Mouse (Mus musculus): ENCODE results near the gene Lce3d. TPM values are rescaled to one million over a fixed set of nuclear protein-coding genes. Genes with fewer than 3 reads are reported as not detected.
A peak's percentile ranks its signal among the peaks of the same experiment; 100 is the strongest.

Gene Lce3d
- total RNA-seq (2021): not detected

- intact Hi-C loops (cut with DNase I): no loop called here
- no peak for DNase-seq
Measured at GRCm38 (mm10) chr3:92957090-92957489, at the start of gene Lce3d. Gene Lce3d (plus strand): TSS chr3:92957390.

GRCm38 (mm10) chr3:92907571-92907970, 49.6 kb upstream of the Lce3d start:
- DNase-seq: peak; percentile 11 to 23
- intact Hi-C loops (cut with DNase I): loop anchor here (5.0 to 10.0 kb wide), 2 partner anchors 125 to 763 kb away; partner anchors contain the start of gene Lelp1

- intact Hi-C loops (cut with DNase I): no loop called here
- peak in 1 of 2 experiments; percentile 8 for DNase-seq
Measured at GRCm38 (mm10) chr3:92920364-92920763, 36.8 kb upstream of the Lce3d start.

- intact Hi-C loops (cut with DNase I): no loop called here
- DNase-seq: no peak
Measured at GRCm38 (mm10) chr3:92926130-92926529, 31.1 kb upstream of the Lce3d start, which contains the start of gene Lce3a. Gene Lce3a (minus strand): TSS chr3:92926230.

- no peak for DNase-seq
- intact Hi-C loops (cut with DNase I): no loop called here
Measured at GRCm38 (mm10) chr3:92932679-92933078, 24.5 kb upstream of the Lce3d start, which contains the start of gene Lce3b. Gene Lce3b (plus strand): TSS chr3:92932979.

- intact Hi-C loops (cut with DNase I): no loop called here
- DNase-seq: no peak
Measured at GRCm38 (mm10) chr3:92944186-92944585, 13.0 kb upstream of the Lce3d start, which contains the start of gene Lce3c. Gene Lce3c (plus strand): TSS chr3:92944486.

GRCm38 (mm10) chr3:92966761-92967160, 9.6 kb downstream of the Lce3d start, which contains the start of gene Lce3e:
Gene Lce3e (plus strand): TSS chr3:92967061.
- intact Hi-C loops (cut with DNase I): no loop called here
- no peak for DNase-seq

GRCm38 (mm10) chr3:92978484-92978883, 21.3 kb downstream of the Lce3d start:
- intact Hi-C loops (cut with DNase I): no loop called here
- no peak for DNase-seq

GRCm38 (mm10) chr3:92991926-92992325, 34.7 kb downstream of the Lce3d start, which contains the start of gene Lce3f:
Gene Lce3f (plus strand): TSS chr3:92992226.
- intact Hi-C loops (cut with DNase I): no loop called here
- no peak for DNase-seq

GRCm38 (mm10) chr3:92998691-92999090, 41.5 kb downstream of the Lce3d start:
- intact Hi-C loops (cut with DNase I): no loop called here
- DNase-seq: peak; percentile 53 to 74

GRCm38 (mm10) chr3:93000621-93001020, 43.4 kb downstream of the Lce3d start:
- no peak for DNase-seq
- intact Hi-C loops (cut with DNase I): no loop called here

GRCm38 (mm10) chr3:93002843-93003242, 45.7 kb downstream of the Lce3d start:
- DNase-seq: no peak
- intact Hi-C loops (cut with DNase I): no loop called here

Other genes with a start within 250 kb of the Lce3d start
- not detected for gene Lce1e, start 248.3 kb upstream of the Lce3d start, total RNA-seq (2021)
- not detected for gene Lce1f, start 237.0 kb upstream of the Lce3d start, total RNA-seq (2021)
- not detected for gene Gm38119, start 218.3 kb upstream of the Lce3d start, total RNA-seq (2021)
- gene Lce1g, start 205.1 kb upstream of the Lce3d start, total RNA-seq (2021): not detected
- not detected for gene Lce1h, start 192.3 kb upstream of the Lce3d start, total RNA-seq (2021)
- not detected for gene Lce1i, start 178.5 kb upstream of the Lce3d start, total RNA-seq (2021)
- not detected for gene Lce1j, start 166.9 kb upstream of the Lce3d start, total RNA-seq (2021)
- gene Lce1k, start 149.5 kb upstream of the Lce3d start, total RNA-seq (2021): not detected
- not detected for gene Kprp, start 130.1 kb upstream of the Lce3d start, total RNA-seq (2021)
- gene Lce1l, start 106.1 kb upstream of the Lce3d start, total RNA-seq (2021): not detected
- not detected for gene 2310050C09Rik, start 87.2 kb upstream of the Lce3d start, total RNA-seq (2021)
- gene Lce3a, start 31.2 kb upstream of the Lce3d start, total RNA-seq (2021): not detected
- gene Lce3b, start 24.4 kb upstream of the Lce3d start, total RNA-seq (2021): not detected
- gene Lce3c, start 12.9 kb upstream of the Lce3d start, total RNA-seq (2021): not detected
- gene Lce3e, start 9.7 kb downstream of the Lce3d start, total RNA-seq (2021): not detected
- gene Lce3f, start 34.8 kb downstream of the Lce3d start, total RNA-seq (2021): not detected
- not detected for gene Crct1, start 58.3 kb downstream of the Lce3d start, total RNA-seq (2021)
- not detected for gene Lce1m, start 61.7 kb downstream of the Lce3d start, total RNA-seq (2021)
- gene Gm4858, start 111.4 kb downstream of the Lce3d start, total RNA-seq (2021): not detected
- gene Crnn, start 187.4 kb downstream of the Lce3d start, total RNA-seq (2021): not detected
- not detected for gene Flg2, start 239.9 kb downstream of the Lce3d start, total RNA-seq (2021)